Mouse (Mus musculus): ENCODE results near the gene Rcor3.

- TF ChIP-seq CTCF (IDR thresholded peaks at IDR 0.05; ENCODE audit: extremely low read depth, insufficient read length, insufficient replicate concordance, low read depth, low read length) (no peak), POLR2A (IDR thresholded peaks at IDR 0.05; ENCODE audit: low read depth, low read length) (no peak)
These were observed 21.6 kb downstream of the Rcor3 start for GRCm38 (mm10) chr1:192116262-192116661.
